Mouse (Mus musculus) 3134 (cell line): Measurements from ENCODE around the gene Ank2.

Source experiments
- DNase-seq: peaks from one replicate; pipeline ENCODE4 v3.0.0-alpha.2; 2011; ENCODE audit warnings: low spot score; ENCODE audit not compliant: insufficient read length; ENCODE audit errors: extremely low read depth

Ank2 gene

DNA sequence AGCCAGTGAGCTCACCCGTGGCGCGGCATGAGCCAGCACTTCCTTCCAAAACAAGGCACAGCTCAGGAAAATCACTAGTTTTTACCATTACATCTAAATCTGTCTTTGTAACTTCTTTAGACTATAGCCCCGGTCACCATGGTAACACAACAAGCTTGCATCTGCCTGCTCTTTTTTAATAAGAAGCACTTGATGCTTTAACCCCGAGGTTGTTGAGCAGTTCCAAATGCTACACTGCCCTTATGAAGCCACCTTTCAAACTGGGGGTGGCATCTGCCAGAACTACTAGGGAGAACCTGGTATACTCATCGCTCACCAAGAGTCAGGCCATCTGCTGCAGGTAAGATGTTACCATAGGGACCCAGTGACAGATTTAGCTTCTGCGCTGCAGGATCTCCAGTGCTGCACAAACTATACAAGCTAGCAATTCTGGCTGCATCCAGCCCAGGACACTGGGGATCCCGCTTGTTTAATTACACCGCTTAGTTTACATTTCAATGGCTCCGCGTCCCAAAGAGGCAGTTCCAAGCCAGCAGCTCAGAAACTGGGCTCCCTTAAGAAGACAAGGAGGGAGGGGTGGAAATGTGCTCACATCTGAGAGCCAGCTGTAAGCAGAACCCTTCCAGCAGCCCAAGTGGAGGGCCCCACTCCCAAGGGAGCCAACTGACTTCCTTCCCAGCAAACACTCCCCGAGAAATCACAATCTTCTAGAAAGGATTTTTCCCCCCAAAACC, 501.0 kb downstream of the Ank2 start:
- no peak for DNase-seq

DNA sequence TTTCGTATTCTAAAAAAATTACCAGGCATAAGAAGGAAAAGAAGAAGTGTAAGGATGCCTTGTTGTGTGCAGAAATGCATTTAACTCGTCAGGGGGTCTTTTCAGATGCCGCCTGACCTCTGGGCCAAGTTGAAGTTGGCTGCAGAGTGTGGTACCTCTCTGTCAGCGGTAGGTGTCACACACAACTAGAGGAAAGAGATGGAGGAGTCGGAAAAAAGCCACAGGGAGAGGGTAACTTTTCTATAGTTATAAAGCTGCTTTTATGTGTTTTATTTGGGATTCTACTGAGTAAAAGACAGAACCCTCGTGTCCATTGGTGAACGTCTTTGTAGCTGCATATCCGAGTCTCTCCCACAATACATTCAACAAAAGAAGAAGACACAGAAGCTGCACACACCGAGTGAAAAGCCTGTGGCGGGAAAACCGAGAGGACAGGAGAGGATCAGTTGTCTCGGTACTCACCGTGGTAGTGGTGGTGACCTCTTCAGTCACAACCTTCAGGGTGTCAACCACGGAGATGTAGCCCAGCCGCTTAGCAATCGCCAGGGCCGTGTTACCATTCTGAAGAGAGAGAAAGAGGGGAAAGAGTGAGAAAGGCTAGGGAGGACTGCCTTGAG, 501.7 kb downstream of the Ank2 start:
- DNase-seq: no peak

DNA sequence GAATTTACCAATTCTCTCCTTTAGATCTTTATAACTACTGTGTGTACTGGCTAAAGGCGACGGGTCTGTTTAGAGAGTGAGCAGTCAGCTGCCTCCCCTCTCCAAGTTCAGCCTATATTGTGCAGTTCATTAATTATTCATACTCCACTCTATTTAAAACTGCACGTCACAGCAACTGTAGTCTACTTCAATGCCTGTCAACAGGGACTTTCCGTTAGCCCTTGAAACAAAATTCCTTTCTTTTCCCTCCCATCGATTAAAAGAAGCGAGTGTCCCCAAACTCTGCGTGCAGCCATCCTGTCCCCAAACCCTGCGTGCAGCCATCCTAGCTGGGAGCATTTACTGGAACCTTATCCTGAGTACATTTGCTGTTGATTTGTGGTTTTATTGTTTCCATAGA, 502.4 kb downstream of the Ank2 start:
- no peak for DNase-seq

DNA sequence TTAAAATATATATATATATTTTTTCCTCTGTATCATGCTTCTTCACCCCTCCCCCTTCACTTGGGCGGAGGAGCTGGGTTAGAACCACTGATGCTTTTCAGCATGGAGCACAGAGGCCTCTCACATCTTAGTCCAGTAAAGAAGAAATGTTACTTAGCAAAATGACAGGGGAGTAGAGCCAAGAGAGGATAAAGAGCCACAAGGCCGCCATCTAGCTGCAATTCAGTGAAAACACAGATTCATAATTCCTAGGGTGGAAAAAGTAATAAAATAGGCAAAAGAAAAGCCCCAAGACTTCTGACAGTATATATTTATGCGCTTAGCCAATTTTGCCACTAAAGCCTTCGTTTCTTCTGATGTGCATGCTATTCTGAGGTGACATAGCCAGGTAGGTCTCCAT, 503.2 kb downstream of the Ank2 start:
- no peak for DNase-seq

DNA sequence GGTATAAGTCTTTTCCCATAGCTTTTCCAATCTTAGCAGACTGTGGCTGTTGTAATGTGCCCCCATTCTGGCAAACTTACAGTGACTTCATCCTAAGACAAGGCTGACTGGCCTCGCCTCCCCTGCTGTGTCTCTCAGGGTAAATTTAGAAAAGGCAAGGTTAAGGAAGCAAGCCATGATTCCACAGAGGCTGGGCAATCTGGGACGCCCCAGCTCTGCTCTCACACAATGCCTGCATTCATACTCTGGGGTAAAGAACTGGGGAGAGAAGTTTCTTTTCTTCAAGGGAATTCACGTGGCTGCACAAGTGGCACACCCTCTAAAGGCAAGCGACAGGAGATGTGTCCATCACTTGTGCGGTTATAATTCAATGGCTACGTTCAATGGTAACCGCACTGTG, 505.0 kb downstream of the Ank2 start:
- no peak for DNase-seq

DNA sequence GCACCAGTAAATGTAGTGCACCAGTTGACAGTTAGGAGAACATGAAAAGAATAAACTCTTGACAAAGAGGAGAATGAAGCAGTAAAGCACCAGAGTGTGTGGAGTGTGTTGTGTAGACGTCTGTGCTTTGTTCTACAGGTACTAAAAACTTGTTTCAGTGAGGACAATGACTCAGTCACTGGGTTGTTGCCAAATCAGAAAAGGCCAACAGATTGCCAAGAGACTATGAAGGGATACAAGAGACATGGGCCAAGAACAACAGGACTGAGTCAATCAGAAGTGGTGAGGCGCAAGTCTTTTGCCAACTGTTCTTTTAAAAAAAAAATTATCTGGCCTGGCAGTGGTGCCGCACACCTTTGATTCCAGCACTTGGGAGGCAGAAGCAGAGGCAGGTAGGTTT, 509.2 kb downstream of the Ank2 start:
- peak; percentile 76 for DNase-seq

DNA sequence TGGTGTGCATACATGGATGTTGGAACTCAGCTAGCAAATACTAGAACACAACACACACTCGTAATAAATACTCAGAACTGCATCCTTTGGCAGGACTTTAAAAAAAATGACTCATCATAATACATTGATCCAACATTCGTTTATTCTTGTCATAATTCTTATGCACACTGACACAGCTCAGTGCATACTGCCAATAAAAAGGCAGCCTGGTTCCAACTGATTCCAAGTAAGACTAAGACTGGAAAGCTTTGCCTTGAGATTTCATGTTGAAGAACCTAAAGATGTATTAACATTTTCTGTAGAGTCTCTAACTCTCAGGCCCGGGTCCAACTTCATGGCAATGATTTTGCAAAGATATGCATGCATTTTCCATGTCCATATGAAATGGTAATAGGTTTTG, 512.5 kb downstream of the Ank2 start:
- DNase-seq: no peak

DNA sequence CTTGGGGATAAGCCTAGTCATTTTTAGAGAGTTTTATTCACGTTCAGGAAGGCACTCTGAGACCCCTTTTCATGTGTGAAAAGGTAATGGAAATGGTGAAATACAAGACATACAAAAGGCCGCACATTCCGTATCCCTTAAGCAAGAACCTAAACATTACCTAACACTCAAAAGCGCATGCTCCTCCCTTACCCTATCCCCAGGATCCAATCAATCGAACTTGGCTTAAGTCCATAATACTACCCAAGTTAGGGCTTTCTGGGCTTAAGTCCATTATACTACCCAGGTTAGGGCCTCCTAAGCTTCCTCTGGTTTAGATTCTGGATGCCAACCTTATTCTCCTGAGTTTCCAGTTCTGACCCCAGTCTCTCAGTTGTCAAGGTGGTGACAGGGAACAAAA, 516.3 kb downstream of the Ank2 start:
- no peak for DNase-seq

DNA sequence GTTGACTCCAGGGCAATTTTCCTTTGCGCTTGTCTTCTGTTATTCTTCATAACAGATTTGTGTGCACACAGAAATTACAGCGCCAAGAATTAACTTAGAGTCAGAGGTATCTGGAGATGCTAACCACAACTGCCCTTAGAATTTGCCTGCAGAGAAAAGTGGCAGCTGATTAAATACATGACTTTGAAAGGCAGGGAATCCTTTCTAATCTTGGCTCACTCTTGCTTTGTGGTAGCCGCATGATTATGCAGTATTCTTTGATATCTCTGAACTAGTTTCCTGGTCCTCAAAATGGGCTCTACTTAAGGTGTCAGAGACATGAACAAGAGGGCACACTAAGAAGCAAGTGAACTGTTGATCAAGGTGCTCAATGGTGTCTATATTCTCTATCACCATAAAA, 518.0 kb downstream of the Ank2 start:
- no peak for DNase-seq

DNA sequence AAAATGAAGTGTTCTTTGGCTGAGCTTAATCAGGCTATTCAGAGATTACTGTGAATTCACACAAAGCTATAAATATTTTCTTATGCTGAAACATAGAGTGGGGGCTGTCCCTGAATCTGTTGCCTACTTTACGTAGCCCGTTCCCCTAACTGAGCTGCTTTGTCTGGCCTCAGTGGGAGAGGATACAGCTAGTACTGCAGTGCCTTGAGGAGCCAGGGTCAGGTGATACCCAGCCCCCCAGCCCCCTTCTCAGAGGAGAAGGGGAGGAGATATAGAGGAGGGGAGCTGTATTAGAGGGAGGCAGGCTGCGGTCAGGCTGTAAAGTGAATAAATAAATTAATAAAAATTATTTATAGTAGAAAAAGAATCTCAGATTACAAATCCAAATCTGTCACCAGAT, 519.5 kb downstream of the Ank2 start:
- DNase-seq: no peak

DNA sequence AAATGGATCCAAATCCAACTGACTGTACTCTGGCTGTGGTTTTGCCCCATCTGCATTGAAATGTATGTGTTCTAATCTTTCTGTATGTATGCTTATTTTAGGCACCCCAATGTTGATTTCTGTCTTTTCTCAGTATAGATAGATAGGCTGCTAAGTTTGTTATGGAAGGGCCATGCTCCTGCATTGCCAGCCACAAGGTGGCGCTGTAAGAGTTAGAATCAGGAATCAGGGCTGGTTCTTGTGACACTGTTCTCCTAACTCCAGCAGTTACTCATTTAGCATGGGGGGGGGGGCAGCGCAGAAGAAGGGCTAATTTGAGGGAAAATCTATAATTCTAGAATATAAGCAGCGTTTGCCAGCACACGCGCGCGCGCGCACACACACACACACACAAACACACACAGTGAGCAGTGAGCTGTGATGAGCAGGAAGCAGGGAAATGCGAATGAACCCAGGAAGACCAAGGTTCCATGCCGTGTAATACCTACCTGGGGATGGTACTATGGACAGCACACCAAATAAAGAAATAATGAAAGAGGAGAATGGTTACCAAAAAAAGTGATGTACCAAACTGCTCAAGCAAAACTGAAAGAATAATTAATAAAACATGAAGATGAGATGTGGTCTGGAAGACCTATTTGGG, 520.3 kb downstream of the Ank2 start:
- peak; percentile 30 for DNase-seq

DNA sequence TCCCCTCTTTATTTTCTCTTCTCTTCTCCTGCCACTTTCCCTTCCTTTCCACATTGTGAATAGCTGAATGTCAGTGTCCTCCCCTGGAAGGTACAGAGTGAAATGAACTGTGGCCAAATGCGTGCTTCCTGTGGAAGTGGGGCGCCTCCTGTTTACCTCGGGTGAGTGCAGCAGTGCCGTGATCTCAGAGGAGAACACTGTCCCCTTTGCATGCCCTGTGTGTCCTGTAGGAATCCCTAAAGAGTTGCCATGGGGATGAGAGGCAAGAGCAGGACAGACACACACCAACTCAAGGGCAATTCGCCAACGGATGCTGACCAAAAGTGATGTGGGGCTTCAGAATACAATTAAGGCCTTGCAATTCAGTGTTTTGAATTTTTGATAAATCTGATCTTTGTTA, 521.8 kb downstream of the Ank2 start:
- DNase-seq: no peak

DNA sequence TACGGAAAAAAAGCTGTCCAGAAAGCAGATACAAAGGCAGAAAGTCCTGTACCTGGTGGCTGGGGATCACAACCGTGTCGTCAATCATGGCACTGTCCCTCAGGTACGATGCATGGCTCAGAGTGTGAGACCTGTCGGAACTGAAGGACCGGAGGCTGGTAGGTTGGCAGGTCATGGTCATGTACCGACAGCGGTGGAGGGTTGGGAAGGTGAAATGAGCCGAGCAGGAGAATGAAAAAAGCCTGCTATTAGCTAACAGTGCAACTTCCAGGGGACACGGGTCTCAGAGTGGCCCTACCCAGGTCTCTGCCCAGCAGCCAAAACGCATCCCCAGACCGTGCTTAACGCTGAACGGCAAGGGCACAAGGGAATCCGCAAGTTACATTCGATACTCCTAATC, 522.4 kb downstream of the Ank2 start:
- DNase-seq: no peak

DNA sequence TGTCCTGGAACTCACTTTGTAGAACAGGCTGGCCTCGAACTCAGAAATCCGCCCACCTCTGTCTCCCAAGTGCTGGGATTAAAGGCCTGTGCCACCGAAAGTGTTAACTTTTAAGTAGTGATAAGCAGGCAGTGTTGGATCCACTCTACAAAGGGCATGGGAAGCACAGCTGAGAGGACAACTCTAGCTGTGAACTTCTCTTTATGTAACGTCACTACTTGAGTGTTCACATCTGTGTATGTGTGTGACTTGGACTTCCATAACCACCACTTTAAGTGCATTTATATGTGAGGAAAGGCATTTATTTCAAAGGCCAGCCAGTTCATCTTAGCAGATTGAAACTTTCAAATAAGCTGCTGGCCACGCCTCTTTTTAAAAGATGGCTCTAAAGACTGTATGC, 523.7 kb downstream of the Ank2 start:
- no peak for DNase-seq

DNA sequence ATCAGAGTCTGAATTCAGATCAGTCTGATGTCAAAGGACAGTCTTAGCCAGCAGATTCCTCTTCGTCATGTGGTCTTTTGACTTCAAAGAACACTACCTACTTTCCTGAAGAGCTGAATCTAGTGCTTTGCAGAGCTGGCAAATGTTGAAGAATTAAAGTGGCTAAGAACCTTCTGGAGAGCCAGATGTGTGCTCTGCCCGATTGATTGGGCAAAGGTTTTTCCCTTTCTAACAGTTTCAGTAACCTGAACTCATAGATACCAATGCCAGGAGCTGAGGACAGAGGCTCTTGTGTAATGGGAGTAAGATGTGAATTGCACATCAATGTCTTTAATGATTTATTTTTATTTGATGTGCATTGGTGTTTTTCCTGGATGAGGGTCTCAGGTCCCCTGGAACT, 525.6 kb downstream of the Ank2 start:
- no peak for DNase-seq

DNA sequence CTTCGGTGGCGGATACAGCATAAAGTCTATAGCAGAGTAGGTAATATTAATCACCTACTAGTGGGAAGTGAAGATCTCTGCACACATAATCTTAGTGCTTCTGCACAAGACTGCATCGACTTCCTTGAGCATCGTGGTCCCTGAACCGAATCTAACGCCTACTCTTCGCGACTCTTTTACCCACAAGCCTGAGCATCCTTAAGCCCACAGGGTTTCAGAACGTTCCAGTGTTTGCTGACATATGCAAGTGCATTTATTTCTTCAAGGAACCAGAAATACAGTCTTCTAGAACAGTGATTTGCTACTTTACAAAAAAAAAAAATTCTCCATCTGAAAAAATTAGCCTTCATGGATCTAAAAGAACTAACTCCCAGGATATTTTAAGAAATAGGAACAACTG, 527.6 kb downstream of the Ank2 start:
- DNase-seq: no peak

DNA sequence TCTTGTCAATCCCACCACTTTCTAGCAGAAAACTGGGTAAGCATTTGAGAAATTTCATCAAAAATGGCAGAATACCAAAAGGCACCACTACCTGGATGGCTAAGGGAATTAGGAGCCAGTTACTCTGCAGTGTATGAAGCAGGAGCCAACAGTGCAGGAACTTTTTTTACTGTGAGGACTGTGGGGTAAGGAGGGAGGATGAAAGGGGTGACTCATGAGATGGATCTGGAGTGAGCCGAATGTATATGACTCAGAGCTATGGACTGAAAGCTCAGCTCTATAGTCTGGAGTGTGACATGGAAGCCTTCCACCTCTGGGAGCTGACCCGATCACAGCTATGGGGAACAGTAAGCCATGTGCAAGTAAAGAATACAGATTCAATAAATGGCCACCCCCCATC, 530.4 kb downstream of the Ank2 start:
- DNase-seq: peak; percentile 39

DNA sequence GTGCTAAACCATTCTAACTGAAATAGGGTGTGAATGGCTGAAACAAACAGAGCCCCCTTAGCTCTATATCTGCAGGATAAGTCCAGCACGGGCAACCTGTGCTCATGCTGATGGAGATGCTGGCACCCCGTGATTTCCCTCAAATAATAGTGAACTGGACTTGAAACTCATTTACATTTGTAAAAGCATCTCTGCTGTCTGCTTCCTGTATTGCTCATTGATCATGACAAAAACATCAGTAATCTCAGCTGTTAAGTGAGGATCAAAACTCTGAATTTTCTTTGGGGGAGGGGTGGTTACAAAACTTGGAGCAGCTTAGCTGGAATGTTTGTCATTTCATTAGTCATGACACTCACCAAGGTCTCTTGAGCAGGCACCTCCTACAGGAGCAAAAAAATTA, 533.4 kb downstream of the Ank2 start:
- DNase-seq: no peak

DNA sequence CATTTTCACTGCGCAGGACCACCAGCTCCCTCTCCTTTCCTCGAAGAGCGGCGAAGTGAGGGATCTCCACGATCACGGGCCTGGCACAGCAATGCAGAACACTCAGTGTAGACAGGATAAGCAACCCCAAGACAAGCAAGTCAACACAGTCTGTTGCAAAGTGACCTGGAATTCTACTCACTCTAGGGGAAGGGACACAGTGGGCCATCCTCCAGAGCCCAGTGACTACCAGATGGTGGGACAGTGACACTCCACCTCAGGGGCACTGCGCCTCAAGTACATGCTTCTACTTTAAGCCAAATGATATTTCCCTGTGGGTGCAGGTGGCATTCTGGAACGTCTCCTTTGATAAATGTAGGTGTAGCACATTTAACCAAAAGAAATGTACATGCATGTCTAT, 536.8 kb downstream of the Ank2 start:
- no peak for DNase-seq

DNA sequence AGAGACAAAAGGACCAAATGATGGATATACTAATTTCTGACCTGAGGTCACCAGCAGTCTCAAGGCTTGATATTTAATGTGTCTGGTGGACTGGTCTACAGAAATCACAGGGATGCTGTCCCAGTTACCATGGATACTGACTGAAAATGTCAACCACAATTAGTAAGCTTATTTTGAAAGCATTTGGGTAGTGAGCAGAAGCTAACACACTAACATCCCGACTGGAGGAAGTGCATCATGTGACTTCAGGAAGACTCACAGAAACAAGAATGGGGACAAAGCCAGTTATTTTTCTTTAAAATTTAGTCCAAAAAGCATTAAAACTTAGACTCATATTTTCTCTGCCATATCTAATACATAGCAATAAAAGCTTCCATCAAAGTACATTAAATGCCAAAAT, 546.5 kb downstream of the Ank2 start:
- no peak for DNase-seq

DNA sequence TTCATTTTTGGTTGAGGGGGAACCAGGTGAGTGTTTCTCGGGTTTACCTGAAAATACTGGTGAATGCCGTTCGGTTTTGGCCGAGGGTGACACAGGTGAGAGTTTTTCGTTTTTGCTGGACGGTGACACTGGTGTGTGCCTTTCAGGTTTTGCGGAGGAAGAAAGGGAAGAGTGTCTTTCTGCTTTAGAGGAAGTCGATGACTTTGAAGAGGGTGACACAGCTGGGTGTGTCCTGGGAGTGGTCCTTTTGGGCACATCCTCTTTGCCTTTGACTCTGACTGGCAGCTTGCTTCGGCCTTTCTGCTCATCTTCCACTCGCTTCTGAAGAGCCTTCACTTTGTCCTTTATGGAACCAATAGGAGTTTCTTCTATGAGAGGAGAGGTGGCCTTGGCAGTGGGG, 552.6 kb downstream of the Ank2 start:
- DNase-seq: no peak

DNA sequence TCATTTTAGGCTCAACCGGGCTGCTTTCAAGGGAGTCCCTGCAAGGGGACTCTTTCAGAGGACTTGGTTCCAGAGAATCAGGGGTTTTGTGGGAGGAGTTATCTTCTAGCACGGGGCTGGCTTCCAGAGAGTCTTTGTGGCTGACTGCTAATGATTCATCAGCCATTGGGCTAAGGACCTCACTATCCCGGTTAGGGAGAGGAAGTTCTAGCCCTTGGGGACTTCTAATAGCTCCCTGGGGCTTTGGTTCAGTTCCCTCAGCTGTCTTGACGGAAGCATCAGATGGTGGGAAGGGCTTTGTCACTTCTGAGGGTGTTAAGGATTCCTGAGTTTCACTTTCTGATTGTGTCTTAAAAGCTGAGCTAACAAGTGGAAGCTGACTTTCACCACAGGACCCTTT, 554.3 kb downstream of the Ank2 start:
- DNase-seq: peak; percentile 61
